Mouse (Mus musculus): ENCODE results near the gene Dpm3. TPM values are rescaled to one million over a fixed set of nuclear protein-coding genes. Genes with fewer than 3 reads are reported as not detected.
A peak's percentile ranks its signal among the peaks of the same experiment; 100 is the strongest.

Gene Dpm3
- polyA plus RNA-seq, 1 experiment from 2014 or later = 76.4 TPM

DNA sequence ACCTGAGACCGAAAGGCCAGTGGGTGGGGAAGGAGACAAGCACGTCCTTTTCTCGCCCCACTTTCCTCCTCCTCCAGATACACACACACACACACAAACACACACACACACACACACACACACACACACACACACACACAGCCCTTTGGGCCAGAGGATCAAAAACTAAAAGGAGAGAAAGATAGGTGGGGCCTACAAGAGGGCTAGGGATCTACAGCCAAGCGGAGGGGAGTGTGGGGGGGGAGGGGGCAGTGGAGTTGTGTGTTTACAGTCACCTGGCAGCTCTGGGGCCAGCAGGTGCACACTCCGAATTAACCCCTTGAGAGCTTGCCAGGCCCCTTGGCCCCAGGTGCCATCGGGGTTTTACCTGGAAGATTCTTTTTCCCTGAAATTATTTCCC, 26.5 kb upstream of the Dpm3 start:
- Histone ChIP-seq H3K4me3 (no peak overlapping the region), H3K36me3 (peaks cover 41% of the 10 kb centered on the region), H3K27ac (no peak overlapping the region), H3K4me2 (replicated peaks) (no peak overlapping the region), H3K27me3 (replicated peaks) (no peaks in the 10 kb centered on the region; the same call in 1 of the 2 replicates), H3K9ac (no peak overlapping the region), H3K4me1 (peaks cover 17% of the 10 kb centered on the region), H3K9me3 (no peaks in the 10 kb centered on the region)
- 73% methylated on average over 6 of the region's 6 CpGs for WGBS
- ATAC-seq (ENCODE audit: low FRiP score, low read depth) = no peak

- WGBS = 87% methylated on average over 14 of the region's 14 CpGs
- Histone ChIP-seq H3K27me3 (replicated peaks) (no peaks in the 10 kb centered on the region; the same call in 1 of the 2 replicates), H3K36me3 (peaks cover 51% of the 10 kb centered on the region), H3K4me2 (replicated peaks) (no peak overlapping the region), H3K27ac (no peak overlapping the region), H3K9ac (no peak overlapping the region), H3K4me3 (no peak overlapping the region), H3K4me1 (peaks cover 8% of the 10 kb centered on the region), H3K9me3 (no peaks in the 10 kb centered on the region)
- no peak for ATAC-seq (ENCODE audit: low FRiP score, low read depth)
These were observed 25.5 kb upstream of the Dpm3 start for GRCm38 (mm10) chr3:89233562-89234110.

DNA sequence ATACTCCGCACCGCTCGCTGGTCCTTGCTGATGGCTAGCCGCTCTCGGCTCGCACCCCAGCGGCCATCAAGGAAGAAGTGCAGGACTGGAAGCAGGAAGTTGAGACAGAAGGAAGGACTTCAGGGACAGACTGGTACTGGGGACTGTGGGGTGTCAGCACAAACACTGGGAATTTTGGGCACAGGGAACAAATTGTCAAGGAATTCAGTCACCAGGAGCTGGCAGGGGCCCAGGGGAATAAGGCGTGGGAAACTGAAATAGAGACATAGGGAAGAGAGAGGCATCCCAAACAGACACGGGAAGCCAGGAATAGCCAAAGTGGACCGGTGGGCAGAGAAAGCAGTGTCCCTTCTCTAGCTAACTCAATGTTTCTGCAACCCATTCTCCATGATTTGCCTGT, 22.6 kb upstream of the Dpm3 start:
- H3K4me2 ChIP-seq (replicated peaks) = no peak overlapping the region
- H3K36me3 ChIP-seq = peaks cover 74% of the 10 kb centered on the region
- 93% methylated on average over 10 of the region's 10 CpGs for WGBS
- ATAC-seq (ENCODE audit: low FRiP score, low read depth) = no peak
- no peak overlapping the region for H3K4me3 ChIP-seq
- H3K9ac ChIP-seq = no peak overlapping the region
- no peaks in the 10 kb centered on the region for H3K27me3 ChIP-seq (replicated peaks)
- H3K27ac ChIP-seq = no peak overlapping the region
- no peaks in the 10 kb centered on the region for H3K9me3 ChIP-seq
- no peaks in the 10 kb centered on the region for H3K4me1 ChIP-seq

DNA sequence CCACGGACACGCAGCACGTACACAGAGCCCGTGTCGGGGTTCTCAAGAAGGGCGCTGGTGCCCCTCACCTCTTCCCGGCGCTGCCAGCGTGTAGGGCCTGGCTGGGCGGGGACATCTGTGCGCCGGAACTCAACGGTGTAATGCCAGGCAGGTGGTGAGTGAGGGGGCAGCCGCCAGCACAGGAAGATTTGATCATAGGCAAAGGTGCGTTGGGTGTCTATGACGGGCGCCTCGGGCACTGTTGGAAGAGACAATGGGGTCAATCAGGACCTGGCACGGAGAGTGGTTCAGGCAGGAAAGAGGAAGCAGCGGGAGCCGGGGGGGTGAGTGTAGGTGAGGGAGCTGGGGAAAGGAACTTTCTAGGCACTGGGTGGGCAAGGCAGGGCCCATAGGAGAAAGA, 21.5 kb upstream of the Dpm3 start:
- no peak overlapping the region for H3K27ac ChIP-seq
- WGBS = 94% methylated on average over 21 of the region's 21 CpGs
- H3K9ac ChIP-seq = no peak overlapping the region
- H3K4me2 ChIP-seq (replicated peaks) = no peak overlapping the region
- peaks cover 82% of the 10 kb centered on the region for H3K36me3 ChIP-seq
- no peaks in the 10 kb centered on the region for H3K27me3 ChIP-seq (replicated peaks)
- H3K4me1 ChIP-seq = no peaks in the 10 kb centered on the region
- no peak overlapping the region for H3K4me3 ChIP-seq
- ATAC-seq (ENCODE audit: low FRiP score, low read depth) = no peak
- H3K9me3 ChIP-seq = no peaks in the 10 kb centered on the region

DNA sequence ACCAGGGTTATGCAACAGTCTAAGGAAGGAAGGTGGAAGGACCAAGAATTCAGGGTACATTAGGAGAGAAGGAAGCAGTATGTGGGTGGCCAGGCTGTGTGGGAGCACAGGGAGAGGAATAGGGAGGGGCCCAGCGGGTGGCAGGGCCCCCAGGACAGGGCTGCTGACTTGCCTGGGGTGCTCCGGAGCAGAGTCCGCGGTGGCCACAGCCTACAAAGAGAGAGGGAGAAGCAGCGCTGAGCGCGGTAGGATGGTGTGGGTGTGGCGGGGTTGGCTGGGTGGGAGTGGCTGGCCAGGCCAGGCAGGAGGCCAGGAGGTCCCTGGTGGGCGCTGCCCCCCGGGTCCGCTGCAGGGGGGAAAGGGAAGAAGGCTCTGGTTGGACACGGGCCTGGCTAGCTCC, 20.7 kb upstream of the Dpm3 start:
- Histone ChIP-seq H3K27me3 (replicated peaks) (no peaks in the 10 kb centered on the region), H3K9me3 (no peaks in the 10 kb centered on the region), H3K4me3 (no peak overlapping the region), H3K4me2 (replicated peaks) (no peak overlapping the region), H3K4me1 (peaks cover 4% of the 10 kb centered on the region), H3K36me3 (peaks cover 79% of the 10 kb centered on the region), H3K27ac (no peak overlapping the region), H3K9ac (no peak overlapping the region)
- 80% methylated on average over 11 of the region's 12 CpGs for WGBS
- no peak for ATAC-seq (ENCODE audit: low FRiP score, low read depth)

- H3K36me3 ChIP-seq = peaks cover 43% of the 10 kb centered on the region
- H3K4me2 ChIP-seq (replicated peaks) = no peak overlapping the region
- no peak overlapping the region for H3K9ac ChIP-seq
- no peak for ATAC-seq (ENCODE audit: low FRiP score, low read depth)
- no peak overlapping the region for H3K27ac ChIP-seq
- 77% methylated on average over 9 of the region's 9 CpGs for WGBS
- peaks cover 31% of the 10 kb centered on the region for H3K4me1 ChIP-seq
- H3K27me3 ChIP-seq (replicated peaks) = no peaks in the 10 kb centered on the region
- no peak overlapping the region for H3K4me3 ChIP-seq
- no peaks in the 10 kb centered on the region for H3K9me3 ChIP-seq
These were observed 16.7 kb upstream of the Dpm3 start for GRCm38 (mm10) chr3:89242331-89242895.

DNA sequence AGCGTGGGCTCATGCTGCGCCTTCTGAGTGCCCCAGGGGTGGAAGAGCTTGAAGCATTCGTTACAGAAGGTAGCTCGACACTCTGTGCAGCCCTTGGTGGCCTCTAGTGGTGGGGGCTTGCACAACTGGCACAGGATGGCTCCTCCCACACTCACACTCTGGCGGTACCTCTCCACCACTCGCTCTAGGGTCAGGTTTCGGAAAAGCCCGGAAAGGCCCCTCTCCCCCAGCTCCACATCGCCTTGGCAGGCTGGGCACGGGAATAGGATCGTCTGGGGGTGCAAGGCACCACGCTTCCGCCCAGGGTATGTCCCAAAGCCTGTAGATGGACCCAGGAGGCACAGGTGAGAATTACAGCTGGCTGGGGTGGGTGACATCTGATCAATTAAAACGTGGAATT, 15.5 kb upstream of the Dpm3 start:
- Histone ChIP-seq H3K4me2 (replicated peaks) (peak overlapping the region; percentile 83), H3K9ac (peak overlapping the region; percentile 69), H3K4me1 (peaks cover 37% of the 10 kb centered on the region), H3K9me3 (no peaks in the 10 kb centered on the region), H3K27ac (no peak overlapping the region), H3K4me3 (peak overlapping the region; percentile 49), H3K36me3 (peaks cover 31% of the 10 kb centered on the region), H3K27me3 (replicated peaks) (no peaks in the 10 kb centered on the region)
- ATAC-seq (ENCODE audit: low FRiP score, low read depth) = no peak
- 16% methylated on average over 14 of the region's 14 CpGs for WGBS

DNA sequence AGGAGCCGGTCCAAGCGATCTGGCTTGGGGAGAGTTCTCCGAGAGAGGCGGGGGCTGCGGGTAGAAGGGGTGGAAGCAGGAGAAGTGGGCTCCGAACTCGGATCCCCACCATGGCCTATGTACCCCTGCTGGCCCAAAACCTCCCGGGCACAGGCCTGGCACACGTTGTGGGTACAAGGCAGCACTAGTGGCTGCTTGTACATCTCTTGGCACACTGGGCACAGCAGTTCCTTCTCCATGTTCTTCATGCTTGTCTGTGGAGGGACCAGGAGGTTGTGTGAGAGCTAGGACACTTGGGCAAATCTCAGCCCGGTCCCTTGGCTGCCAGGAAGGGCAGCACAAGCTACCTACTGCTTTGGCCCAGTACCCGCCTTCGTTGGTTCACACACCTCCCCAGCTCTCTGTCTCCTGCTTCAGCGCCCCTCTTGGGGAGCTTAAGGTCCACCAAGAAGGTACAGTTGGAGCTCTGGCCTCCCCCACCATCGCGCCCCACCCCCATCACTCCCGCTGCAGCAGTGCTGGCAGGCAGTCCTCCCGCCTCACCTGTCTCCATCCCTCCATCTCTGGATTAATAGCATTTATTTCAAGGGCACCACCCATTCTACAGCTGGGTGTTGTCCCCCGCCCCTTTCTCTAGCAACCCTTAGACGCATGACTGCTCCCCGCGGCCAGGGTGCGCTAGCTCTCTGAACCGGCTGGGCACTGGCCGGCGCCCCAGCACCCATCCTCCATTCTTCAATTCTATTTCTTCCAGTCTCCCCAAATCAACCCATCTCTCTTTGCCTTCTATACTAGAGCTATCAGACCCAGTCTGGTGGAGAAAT, 14.8 kb upstream of the Dpm3 start:
- WGBS = 15% methylated on average over 25 of the region's 25 CpGs
- H3K4me1 ChIP-seq = peaks cover 37% of the 10 kb centered on the region
- peak overlapping the region; percentile 74 for H3K27ac ChIP-seq
- peaks cover 31% of the 10 kb centered on the region for H3K36me3 ChIP-seq
- peak overlapping the region; percentile 83 for H3K4me2 ChIP-seq (replicated peaks)
- no peaks in the 10 kb centered on the region for H3K9me3 ChIP-seq
- no peaks in the 10 kb centered on the region for H3K27me3 ChIP-seq (replicated peaks)
- peak overlapping the region; percentile 69 for H3K9ac ChIP-seq
- peak; percentile 35 for ATAC-seq (ENCODE audit: low FRiP score, low read depth)
- H3K4me3 ChIP-seq = peak overlapping the region; percentile 49

DNA sequence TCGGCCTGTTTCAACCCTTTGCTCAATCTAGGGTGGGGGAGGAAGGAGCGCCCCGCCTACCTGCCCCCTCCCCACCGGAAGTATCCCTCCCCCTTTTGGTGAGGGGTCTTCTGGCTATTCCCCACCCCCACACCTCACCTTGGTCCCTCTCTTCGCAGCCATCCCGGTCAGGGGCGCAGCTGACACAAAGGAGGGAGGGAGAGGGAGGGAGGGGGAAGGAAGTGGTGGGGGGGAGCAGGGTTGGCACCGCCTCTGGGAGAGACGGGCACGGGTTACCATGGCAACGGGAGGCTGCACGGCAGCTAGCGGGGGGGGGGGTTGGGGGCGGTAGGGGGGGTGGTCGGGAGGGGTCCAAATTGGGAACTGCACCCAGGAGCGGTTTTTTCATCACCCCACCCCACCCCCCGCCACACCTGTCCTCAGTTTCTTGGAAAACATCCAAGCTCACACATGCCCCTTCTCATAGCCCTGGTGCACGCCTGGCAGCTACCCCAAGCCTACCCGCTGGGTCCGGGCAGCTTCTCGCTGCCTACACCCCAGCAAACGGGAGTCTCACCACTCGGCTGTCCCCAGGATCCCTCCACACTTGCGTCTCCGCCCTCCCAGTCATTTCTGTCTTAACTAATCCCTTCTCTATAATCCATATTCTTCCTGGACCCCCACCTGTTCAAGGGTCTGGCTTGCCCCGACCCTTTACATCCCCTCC, 14.0 kb upstream of the Dpm3 start:
- H3K27ac ChIP-seq = peak overlapping the region; percentile 74
- WGBS = under 1% methylated on average over 23 of the region's 26 CpGs
- H3K9me3 ChIP-seq = no peaks in the 10 kb centered on the region
- peaks cover 31% of the 10 kb centered on the region for H3K36me3 ChIP-seq
- H3K4me1 ChIP-seq = peaks cover 37% of the 10 kb centered on the region
- H3K27me3 ChIP-seq (replicated peaks) = no peaks in the 10 kb centered on the region
- peak overlapping the region; percentile 83 for H3K4me2 ChIP-seq (replicated peaks)
- peak; percentile 46 for ATAC-seq (ENCODE audit: low FRiP score, low read depth)
- H3K4me3 ChIP-seq = peak overlapping the region; percentile 49
- peak overlapping the region; percentile 69 for H3K9ac ChIP-seq

GRCm38 (mm10) chr3:89245688-89246171, 13.4 kb upstream of the Dpm3 start, which contains the start of gene Krtcap2:
Gene Krtcap2, plus strand, starts transcription at chr3:89245966.
- H3K9ac ChIP-seq = peak within 1 kb of the TSS; percentile 76
- 4% methylated on average over 20 of the region's 20 CpGs for WGBS
- peak within 1 kb of the TSS; percentile 83 for H3K4me2 ChIP-seq (replicated peaks)
- H3K9me3 ChIP-seq = no peaks in the 10 kb centered on the region
- H3K36me3 ChIP-seq = peaks cover 25% of the 10 kb centered on the region
- peak within 1 kb of the TSS; percentile 74 for H3K27ac ChIP-seq
- H3K4me1 ChIP-seq = peaks cover 43% of the 10 kb centered on the region
- ATAC-seq (ENCODE audit: low FRiP score, low read depth) = peak; percentile 45
- H3K27me3 ChIP-seq (replicated peaks) = no peaks in the 10 kb centered on the region
- H3K4me3 ChIP-seq = peak within 1 kb of the TSS; percentile 66

DNA sequence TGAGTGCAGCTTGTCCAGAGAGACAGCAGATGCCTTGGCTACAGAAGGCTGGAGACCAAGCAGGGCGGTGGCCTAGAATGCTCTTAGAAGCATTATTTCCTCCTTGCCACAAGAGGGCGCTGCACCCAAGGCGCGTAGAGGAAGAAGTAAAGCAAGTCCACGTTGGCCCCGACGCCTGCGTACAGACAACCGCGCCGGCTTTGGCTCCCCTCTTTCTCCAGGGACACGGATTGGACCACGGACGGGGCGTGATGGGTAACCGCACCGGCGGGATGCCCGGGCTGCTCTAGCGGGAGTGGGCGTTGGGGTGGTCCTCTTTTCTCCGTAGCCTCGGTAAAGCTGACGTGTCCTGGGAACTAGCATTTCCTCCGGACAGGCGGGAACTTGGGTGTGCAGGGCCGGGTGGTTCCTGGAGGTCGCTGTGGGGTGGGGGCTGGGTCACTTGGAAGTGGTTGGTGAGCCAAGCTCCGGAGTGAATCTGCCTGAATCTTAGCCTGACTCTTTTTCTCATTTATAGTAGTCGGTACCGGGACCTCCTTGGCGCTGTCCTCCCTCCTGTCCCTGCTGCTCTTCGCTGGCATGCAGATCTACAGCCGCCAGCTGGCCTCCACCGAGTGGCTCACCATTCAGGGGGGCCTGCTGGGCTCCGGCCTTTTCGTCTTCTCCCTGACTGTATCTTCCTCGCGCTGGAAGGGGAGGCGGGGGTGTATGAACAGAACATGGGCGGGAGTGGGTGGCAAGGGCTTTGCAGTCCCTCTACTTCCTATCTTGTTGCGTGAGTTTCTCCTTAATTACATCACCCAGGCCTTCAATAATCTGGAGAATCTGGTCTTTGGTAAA, 12.7 kb upstream of the Dpm3 start, which contains the start of gene Trim46:
TSS of gene Trim46 (minus strand) at position 49 of the 840 bp plus-strand sequence.
- Histone ChIP-seq H3K4me1 (peaks cover 50% of the 10 kb centered on the region), H3K9ac (peak within 1 kb of the TSS; percentile 76), H3K36me3 (peaks cover 18% of the 10 kb centered on the region), H3K9me3 (no peaks in the 10 kb centered on the region), H3K27ac (peak within 1 kb of the TSS; percentile 74), H3K27me3 (replicated peaks) (no peaks in the 10 kb centered on the region; the same call in 1 of the 2 replicates), H3K4me2 (replicated peaks) (peak within 1 kb of the TSS; percentile 83), H3K4me3 (peak within 1 kb of the TSS; percentile 66)
- peak; percentile 57 for ATAC-seq (ENCODE audit: low FRiP score, low read depth)
- under 1% methylated on average over 42 of the region's 42 CpGs for WGBS

Data from neural tube, embryonic 12.5 days (tissue).